Mouse (Mus musculus) hindbrain, embryonic 10.5 days (tissue): Measurements from ENCODE around the gene Plb1. TPM values are rescaled to one million over a fixed set of nuclear protein-coding genes. Genes with fewer than 3 reads are reported as not detected.

Experiments
- DNase-seq: peaks from one replicate; pipeline ENCODE4 v3.0.0-alpha.2; 2017; ENCODE audit warnings: low spot score
- H3K27ac ChIP-seq: fragments of 300-500 bp; sonication (generic); 2 replicates; pipeline ENCODE4 v1.5.1; 2016; ENCODE audit warnings: mild to moderate bottlenecking, moderate library complexity
- H3K27me3 ChIP-seq: fragments of 300-500 bp; sonication (generic); 2 replicates; pipeline ENCODE4 v1.6.1; 2016; ENCODE audit warnings: mild to moderate bottlenecking; ENCODE audit not compliant: poor library complexity, insufficient read depth, severe bottlenecking
- H3K36me3 ChIP-seq: fragments of 300-500 bp; sonication (generic); 2 replicates; pipeline ENCODE4 v1.6.1; 2016; ENCODE audit warnings: mild to moderate bottlenecking, moderate library complexity
- H3K4me1 ChIP-seq: fragments of 300-500 bp; sonication (generic); replicated peaks from 2 replicates; pipeline ENCODE4 v1.6.1; 2016; ENCODE audit warnings: mild to moderate bottlenecking
- H3K4me3 ChIP-seq: fragments of 300-500 bp; sonication (generic); 2 replicates; pipeline ENCODE4 v1.5.1; 2016; ENCODE audit warnings: mild to moderate bottlenecking, moderate library complexity
- H3K9me3 ChIP-seq: fragments of 300-500 bp; sonication (generic); 2 replicates; pipeline ENCODE4 v1.6.1; 2016; ENCODE audit warnings: mild to moderate bottlenecking, moderate library complexity
- WGBS: fragments of 180-500 bp; shearing (Covaris S2); methylation state at CpG from one replicate; pipeline ENCODE4 v1.1.7; 2016; 5-methylcytosine and 5-hydroxymethylcytosine counted together
- polyA plus RNA-seq: library from polyadenylated mRNA; unstranded; fragments of >200 nt; fragmentation: Nextera tagmentation; extraction: Ambion mirVana; gene quantifications from 2 replicates; pipeline ENCODE4 v1.2.1, GENCODE M21; 2016

Plb1 gene
- 0.16 TPM in 1 of 2 replicates, not detected in the other for polyA plus RNA-seq

DNA sequence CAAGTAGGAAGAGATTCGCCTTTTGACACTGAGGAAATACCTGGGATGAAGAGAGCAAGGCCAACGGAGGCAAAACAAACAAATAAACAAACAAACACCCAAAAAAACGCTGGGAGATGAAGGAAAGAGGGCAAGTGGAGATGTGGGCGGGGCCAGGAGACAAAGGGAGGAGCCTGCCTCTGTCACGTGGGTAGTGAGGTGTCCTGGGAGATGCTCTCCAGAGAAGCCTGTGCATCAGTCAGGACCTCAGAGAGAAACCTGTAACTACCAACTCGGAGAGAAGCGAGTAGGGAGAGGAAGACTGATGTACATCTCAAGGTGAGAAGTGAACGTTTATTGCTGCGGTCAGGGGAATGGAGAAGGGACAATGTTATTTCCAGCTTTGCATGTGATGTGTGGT, at the start of gene Plb1:
Gene Plb1, plus strand, starts transcription at position 235 of the 400 bp plus-strand sequence.
- no peaks in the 10 kb centered on the region for H3K27me3 ChIP-seq
- H3K36me3 ChIP-seq, result no peaks in the 10 kb centered on the region
- H3K4me3 ChIP-seq, result no peak within 1 kb of the TSS
- H3K4me1 ChIP-seq, result no peaks in the 10 kb centered on the region
- no peak within 1 kb of the TSS for H3K27ac ChIP-seq
- DNase-seq, result no peak
- 78% methylated on average over 9 of the region's 9 CpGs for WGBS
- no peaks in the 10 kb centered on the region for H3K9me3 ChIP-seq

DNA sequence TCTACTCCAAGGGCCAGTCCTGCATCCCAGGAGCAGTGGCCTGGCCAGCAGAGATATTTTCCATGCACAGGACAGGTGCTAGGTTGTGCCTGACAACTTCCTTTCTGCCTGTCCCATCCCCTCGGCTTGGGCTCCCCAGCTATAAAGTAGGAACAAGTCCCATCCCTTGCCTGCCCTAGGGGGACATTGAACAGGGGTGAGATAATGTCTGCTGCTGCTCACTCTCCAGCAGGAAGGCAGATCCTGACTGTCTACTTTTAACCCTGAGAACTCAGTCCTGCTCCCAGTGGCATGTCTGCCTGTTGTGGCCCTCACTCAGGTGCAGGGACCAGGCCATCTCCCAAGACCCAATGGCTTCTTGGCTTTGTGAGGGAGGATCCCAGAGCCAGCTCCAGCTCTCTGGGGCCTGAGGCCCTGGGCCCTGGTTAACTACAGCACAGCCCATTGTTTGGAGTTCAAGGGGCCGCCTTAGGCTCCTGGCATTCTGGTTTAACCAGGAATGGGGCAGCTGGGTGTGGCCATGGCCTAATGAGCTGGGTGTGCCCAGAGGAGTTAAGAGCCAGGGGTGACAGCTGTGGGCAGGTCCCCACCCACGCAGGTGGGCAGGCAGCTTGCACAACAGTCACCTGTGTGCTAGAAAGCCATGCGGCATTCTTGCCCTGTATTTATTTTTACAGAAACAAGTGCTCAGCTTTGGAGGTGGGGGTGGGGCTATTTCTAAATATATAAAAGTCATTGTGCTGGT, 49.5 kb upstream of the Plb1 start:
- Histone ChIP-seq H3K27me3 (no peaks in the 10 kb centered on the region), H3K4me3 (no peak overlapping the region), H3K9me3 (no peaks in the 10 kb centered on the region), H3K36me3 (no peaks in the 10 kb centered on the region), H3K27ac (no peak overlapping the region), H3K4me1 (peaks cover 6% of the 10 kb centered on the region; the same call in 1 of the 2 replicates)
- 69% methylated on average over 4 of the region's 4 CpGs for WGBS
- DNase-seq, result no peak

DNA sequence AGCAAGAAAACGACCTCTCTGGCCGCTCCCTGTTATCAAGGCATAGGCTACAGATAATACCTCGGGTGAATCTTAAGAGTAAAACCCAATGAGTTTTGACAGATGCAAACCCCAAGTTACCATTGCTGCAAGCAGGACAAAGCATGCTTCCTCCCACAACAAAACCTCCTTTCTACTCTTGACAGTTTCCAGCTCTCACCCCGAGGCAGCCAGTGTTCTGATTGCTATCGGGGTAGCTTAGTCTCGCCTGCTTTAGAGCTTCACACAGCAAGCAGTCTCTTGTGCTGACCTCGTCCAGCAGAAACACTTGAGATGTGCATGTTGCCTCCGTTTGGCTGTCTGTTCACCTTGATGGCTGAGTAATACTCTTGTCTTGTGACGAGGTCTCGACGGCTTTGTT, 44.8 kb upstream of the Plb1 start:
- no peak overlapping the region for H3K27ac ChIP-seq
- no peak overlapping the region for H3K4me3 ChIP-seq
- no peak for DNase-seq
- WGBS, result 51% methylated on average over 11 of the region's 11 CpGs
- peaks cover 6% of the 10 kb centered on the region; the same call in 1 of the 2 replicates for H3K4me1 ChIP-seq
- no peaks in the 10 kb centered on the region for H3K36me3 ChIP-seq
- H3K27me3 ChIP-seq, result no peaks in the 10 kb centered on the region
- no peaks in the 10 kb centered on the region for H3K9me3 ChIP-seq

DNA sequence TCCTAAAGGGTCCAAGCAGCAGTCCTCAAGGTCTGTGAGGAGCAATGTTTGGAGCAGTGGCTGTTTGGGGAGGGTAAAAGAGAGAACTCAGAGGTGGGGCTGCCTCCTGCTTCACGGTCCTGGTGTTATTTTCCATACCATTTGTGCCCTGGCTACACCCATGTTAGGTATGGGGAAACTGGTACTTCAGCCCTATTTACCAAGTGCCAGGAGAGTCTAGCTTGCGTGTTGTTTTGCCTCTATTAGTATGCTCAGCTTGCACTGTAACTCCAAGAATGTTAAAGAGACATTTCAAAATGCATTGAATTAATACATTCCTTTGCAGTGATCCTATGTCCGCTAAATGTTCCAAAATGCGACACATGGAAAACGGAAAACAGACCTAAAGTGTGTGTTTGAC, 41.2 kb upstream of the Plb1 start:
- H3K27me3 ChIP-seq, result no peaks in the 10 kb centered on the region
- 87% methylated on average over 5 of the region's 5 CpGs for WGBS
- no peak overlapping the region for H3K27ac ChIP-seq
- H3K9me3 ChIP-seq, result no peaks in the 10 kb centered on the region
- peaks cover 2% of the 10 kb centered on the region; the same call in 1 of the 2 replicates for H3K4me1 ChIP-seq
- no peak overlapping the region for H3K4me3 ChIP-seq
- DNase-seq, result no peak
- H3K36me3 ChIP-seq, result no peaks in the 10 kb centered on the region

DNA sequence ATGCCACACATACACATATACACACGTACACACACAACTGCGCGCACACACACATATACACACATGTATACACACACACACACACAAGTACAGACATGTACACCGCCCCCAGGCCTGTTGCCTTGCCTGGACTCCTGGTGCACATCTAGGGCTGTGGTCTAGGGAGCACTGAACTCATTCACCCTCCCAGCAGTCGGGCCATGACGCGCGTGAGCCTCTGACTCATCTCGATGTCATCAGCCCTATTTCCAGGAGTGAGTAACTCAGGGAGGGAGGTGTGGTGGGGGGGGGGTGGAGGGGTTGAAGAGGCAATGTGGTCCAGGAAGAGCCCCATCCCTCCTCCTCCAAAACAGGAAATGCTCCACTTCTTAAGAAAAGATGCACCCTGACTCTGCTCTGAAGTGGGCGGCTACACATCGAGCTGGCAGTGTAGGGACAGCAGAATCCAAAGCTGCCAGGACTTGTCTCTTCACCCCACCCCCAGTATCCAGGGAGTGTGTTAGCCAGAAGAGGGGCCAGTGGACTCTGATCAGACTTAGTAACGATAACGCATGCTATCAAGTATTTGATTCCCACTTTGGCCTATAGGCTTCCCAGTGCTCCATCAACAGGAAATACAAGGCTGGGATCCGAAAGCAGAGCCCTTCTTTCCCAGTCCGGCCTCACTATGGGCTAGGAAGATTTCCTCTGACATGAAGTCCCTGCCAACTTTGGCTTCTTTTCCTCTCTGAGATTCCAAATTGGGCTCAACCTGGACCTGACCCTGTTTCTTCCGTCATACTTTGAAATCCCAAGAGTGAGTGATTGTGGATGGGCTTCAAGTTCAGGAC, 40.3 kb upstream of the Plb1 start:
- Histone ChIP-seq H3K4me1 (peaks cover 2% of the 10 kb centered on the region; the same call in 1 of the 2 replicates), H3K9me3 (no peaks in the 10 kb centered on the region), H3K27me3 (no peaks in the 10 kb centered on the region), H3K4me3 (no peak overlapping the region), H3K27ac (no peak overlapping the region), H3K36me3 (no peaks in the 10 kb centered on the region)
- no peak for DNase-seq
- 87% methylated on average over 16 of the region's 16 CpGs for WGBS

DNA sequence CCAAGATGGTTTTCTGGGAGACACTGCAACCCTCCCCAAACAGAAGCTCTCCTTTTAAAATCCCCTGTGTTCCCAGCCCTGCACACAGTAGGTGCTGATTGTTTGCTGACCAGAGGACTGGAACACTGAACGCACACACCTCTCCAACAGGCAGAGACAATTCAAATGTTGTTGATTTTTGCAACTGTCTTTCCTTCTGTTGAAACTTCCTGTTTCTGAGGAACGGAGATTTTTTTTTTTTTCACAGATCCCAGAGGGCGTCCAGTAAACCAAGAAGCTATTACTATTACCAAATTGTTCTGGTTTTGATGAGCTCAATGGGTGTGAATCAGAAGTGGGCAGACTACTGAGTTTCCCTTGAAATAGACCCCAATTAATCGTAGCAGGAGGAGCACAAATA, 38.3 kb upstream of the Plb1 start:
- DNase-seq, result no peak
- Histone ChIP-seq H3K4me1 (peaks cover 2% of the 10 kb centered on the region; the same call in 1 of the 2 replicates), H3K9me3 (no peaks in the 10 kb centered on the region), H3K27ac (no peak overlapping the region), H3K36me3 (no peaks in the 10 kb centered on the region), H3K4me3 (no peak overlapping the region), H3K27me3 (no peaks in the 10 kb centered on the region)
- WGBS, result 80% methylated on average over 4 of the region's 4 CpGs

DNA sequence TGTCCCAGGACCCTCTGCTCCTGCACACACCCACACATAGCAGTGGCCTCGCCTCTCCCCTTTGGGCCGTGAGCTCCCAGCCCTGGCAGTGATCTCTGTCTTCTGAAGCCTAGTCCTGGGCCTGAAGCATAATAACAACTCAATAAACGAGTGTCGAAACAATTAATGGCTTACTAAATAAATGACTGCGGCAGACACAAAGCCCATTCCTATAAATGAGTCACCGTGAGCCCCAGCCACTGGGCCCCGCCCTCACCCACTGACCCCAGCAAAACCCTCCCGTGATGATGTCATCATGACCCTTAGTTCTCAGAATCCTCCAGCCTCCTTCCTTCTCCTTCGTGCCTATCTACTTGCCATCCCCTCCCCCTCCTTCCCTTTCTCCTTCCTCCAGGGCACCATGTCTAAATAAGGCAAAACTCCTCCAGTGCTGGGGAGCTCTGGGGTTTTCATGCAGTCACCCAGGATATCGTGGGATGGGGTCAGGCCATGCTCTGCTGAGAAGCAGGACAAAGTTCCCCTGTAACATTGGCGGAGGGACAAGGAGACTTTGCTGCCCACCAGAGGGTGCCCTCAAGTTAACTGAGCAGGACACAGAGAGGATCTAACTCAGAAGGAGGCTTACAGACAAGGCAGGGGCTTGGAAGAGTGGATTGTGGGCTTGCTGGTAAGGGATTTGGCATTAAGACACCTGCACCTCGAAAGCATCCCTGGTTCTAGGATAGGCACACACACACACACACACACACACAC, 36.5 kb upstream of the Plb1 start:
- no peak for DNase-seq
- Histone ChIP-seq H3K27ac (no peak overlapping the region), H3K9me3 (no peaks in the 10 kb centered on the region), H3K4me3 (no peak overlapping the region), H3K27me3 (no peaks in the 10 kb centered on the region), H3K4me1 (peaks cover 2% of the 10 kb centered on the region; the same call in 1 of the 2 replicates), H3K36me3 (no peaks in the 10 kb centered on the region)
- WGBS, result 71% methylated on average over 12 of the region's 12 CpGs

DNA sequence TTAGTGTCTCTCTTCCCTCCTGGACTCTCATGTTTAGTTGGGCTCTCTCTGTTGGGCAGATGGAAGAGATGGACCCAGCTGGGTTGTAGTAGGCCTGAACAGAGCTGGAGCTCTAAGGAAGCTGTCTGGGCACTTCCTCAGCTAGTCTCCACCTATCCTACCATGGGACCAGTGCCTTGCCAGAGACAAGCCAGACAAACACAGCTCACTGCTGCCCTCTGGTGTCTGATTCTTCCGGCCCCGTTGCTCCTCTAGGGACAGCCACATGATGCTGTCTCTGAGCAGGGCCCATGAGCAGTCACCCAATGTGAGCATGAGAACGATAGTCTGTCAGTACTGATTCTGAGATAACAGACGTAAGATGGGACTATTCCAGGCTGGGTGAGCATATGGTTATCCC, 34.8 kb upstream of the Plb1 start:
- Histone ChIP-seq H3K9me3 (no peaks in the 10 kb centered on the region), H3K27me3 (no peaks in the 10 kb centered on the region), H3K4me3 (no peak overlapping the region), H3K27ac (no peak overlapping the region), H3K36me3 (no peaks in the 10 kb centered on the region), H3K4me1 (peaks cover 2% of the 10 kb centered on the region; the same call in 1 of the 2 replicates)
- DNase-seq, result peak; percentile 89
- WGBS, result 14% methylated on average over 4 of the region's 4 CpGs

DNA sequence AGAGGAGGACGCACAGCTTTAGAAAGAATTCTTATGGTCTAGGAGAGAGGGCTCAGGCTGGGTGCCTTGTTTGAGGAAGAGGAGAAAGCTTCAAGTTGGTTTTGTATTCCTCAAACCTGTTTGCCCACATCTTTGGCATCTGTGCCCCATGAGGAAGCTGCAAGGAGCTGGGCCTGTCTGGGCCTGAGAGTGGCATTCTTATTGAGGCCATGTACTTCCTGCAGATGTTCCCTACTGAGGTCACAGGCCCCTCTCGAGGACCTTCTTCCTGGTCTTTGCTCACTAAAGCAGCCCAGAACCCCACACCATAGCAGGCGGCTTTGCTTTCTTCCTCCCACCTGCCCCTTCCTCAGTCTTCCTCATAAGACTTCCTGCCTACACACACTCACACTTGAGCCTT, 33.4 kb upstream of the Plb1 start:
- H3K27me3 ChIP-seq, result no peaks in the 10 kb centered on the region
- H3K4me1 ChIP-seq, result peaks cover 2% of the 10 kb centered on the region; the same call in 1 of the 2 replicates
- H3K9me3 ChIP-seq, result no peaks in the 10 kb centered on the region
- no peak overlapping the region for H3K27ac ChIP-seq
- H3K4me3 ChIP-seq, result no peak overlapping the region
- WGBS, result 80% methylated on average over 3 of the region's 3 CpGs
- DNase-seq, result no peak
- no peaks in the 10 kb centered on the region for H3K36me3 ChIP-seq

DNA sequence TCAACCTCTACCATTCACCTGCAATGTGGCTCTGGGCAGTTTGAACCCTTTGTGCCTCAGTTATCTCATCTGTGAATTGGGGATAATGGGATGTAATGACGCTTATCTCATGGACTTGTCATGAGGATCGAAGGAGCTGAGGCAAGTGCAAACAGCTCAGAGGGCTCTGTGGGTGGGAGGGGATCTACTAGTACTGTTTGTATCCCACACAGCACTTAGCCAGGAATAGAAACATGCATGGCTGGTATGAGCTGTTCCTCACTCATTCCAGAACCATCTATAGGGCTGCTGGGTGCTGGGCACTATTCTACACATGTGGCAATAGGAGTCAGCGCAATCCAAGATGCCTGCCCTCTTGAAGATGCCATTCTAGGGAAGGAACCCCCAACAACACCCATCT, 32.9 kb upstream of the Plb1 start:
- no peak overlapping the region for H3K4me3 ChIP-seq
- 93% methylated on average over 3 of the region's 3 CpGs for WGBS
- H3K27ac ChIP-seq, result no peak overlapping the region
- no peaks in the 10 kb centered on the region for H3K27me3 ChIP-seq
- no peaks in the 10 kb centered on the region for H3K9me3 ChIP-seq
- no peak for DNase-seq
- no peaks in the 10 kb centered on the region for H3K36me3 ChIP-seq
- peaks cover 2% of the 10 kb centered on the region; the same call in 1 of the 2 replicates for H3K4me1 ChIP-seq

DNA sequence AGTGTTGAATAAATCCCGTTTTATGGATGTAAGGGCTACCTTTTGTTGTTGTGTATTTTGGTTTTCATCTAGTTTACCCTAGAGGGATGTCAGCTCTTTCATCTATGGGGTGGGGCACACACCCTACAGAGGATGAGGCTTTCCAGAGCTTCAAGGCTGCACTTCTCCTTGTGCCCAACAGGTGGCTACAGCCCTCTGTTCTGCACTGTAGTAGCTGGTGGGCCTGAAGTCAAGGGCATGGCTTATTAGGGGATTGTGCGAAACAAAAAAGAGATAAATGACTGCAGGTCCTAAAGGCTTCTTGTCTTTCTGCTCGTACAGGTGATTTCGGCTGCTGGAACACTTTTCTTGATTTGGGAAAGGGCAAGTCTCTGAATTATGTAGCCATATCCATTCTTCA, 27.9 kb upstream of the Plb1 start:
- Histone ChIP-seq H3K4me1 (no peaks in the 10 kb centered on the region), H3K9me3 (no peaks in the 10 kb centered on the region), H3K36me3 (no peaks in the 10 kb centered on the region), H3K27me3 (no peaks in the 10 kb centered on the region), H3K27ac (no peak overlapping the region), H3K4me3 (no peak overlapping the region)
- 78% methylated on average over 4 of the region's 4 CpGs for WGBS
- DNase-seq, result no peak

DNA sequence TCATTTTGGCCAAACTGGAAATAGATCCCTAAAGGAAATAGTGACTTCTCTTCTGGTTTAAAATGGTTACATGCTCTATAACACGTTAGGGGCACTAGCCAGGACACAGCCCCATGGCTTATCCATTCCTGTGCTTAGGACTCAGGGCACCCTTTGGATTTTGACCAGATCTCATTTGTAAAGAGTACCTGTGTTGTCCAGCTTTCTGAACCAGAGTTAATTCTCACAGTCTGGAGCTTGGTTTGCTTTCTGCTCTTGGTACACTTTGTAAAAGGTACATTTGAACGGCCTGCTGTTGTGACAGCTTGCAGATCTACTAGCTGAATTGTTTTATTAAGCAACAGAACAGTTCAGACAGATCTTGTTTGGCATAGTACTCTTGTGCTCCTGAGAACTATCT, 25.8 kb upstream of the Plb1 start:
- Histone ChIP-seq H3K9me3 (no peaks in the 10 kb centered on the region), H3K27me3 (no peaks in the 10 kb centered on the region), H3K4me1 (no peaks in the 10 kb centered on the region), H3K4me3 (no peak overlapping the region), H3K36me3 (no peaks in the 10 kb centered on the region), H3K27ac (no peak overlapping the region)
- 76% methylated on average over 2 of the region's 2 CpGs for WGBS
- no peak for DNase-seq
